Comparison of ENCODE assay signal across 18 mouse cellular contexts in the genomic region with DNA sequence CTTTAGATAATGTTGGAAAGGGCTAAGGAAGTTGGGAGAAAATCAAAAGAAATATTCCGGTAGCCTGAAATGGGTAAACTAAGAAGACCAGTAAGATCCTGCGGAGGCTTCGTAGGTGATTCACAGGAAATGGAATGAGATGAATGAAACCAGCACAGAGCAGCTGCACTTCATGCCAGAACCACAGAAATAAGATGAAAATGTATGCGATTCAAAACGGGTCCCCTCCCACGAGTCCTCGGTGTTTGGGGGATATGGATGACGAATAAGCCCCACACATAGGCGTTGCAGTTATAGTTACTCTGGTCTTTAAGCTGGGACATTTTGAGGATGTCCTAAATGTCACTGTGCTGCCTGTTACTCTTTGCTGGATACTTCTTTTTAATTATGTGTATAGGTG.
"Had no signal": no experiment of that assay in that cellular context is flagged by ENCODE, and none has a peak within 500 bp of the region (broad histone marks: within the 10 kb centered on the region; RNA-seq: fewer than 3 reads in every experiment).

No protein-coding gene starts in this region.

- ATAC-seq: hindbrain, embryonic 16.5 days; inflammation-experienced regulatory T-cells, adult 6 months; intestine, embryonic 15.5 days; intestine, postnatal 0 days; liver, embryonic 12.5 days had no signal

- DNase-seq: gastrocnemius, adult 2 months; gastrocnemius, postnatal 10 days; gastrocnemius, postnatal 25 days; heart, adult 18-20 months; heart, postnatal 10 days; heart, postnatal 4 days; kidney, adult 18-20 months; kidney, adult 8-10 months; kidney, postnatal 10 days; kidney, postnatal 25 days; kidney, postnatal 4 days; layer of hippocampus, postnatal 36 days; left cerebral cortex, postnatal 4 days had no signal
